Mouse (Mus musculus) liver, adult 2 months (tissue): ENCODE measurements at regions not wholly inside any gene's neighbourhood (a gene's known extent, or its start where the extent isn't known, plus 50 kb on each side); places are given as distances from the start of the nearest gene placed in this dataset.

ENCODE experiments used
- CTCF ChIP-seq: fragments of 200-500 bp; IDR thresholded peaks from 2 replicates; pipeline ENCODE4 v1.5.1; 2011; ENCODE audit warnings: low read depth, low read length, control low read depth
- POLR2A ChIP-seq: fragments of 200-500 bp; IDR thresholded peaks from 2 replicates; pipeline ENCODE4 v1.6.1; 2011; ENCODE audit warnings: low read length, control low read depth; ENCODE audit not compliant: insufficient read depth; ENCODE audit errors: extremely low read depth

DNA sequence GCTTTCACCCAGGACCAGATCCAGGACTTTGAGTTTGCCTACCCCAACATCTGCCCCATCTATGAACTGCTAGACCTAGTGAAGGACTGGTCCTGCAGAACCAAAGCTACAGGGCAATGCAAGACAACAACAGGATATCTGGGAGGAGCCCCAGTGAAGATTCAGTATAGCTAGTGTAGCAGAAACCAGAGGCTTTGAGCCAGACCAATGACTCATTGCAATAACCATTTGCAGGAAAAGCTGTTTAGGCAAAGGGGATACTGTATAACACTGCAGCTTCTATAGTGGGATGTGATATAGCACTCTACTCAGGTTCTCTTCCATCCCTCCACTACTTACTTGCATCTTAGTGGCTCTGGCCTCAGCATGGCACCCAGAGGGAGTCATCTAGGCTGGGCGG is 123.8 kb upstream of the Egln3 start:
- TF ChIP-seq POLR2A (no peak), CTCF (no peak)
